Mouse (Mus musculus) cortical plate, adult 2 months (tissue): ENCODE data around the gene Zfand3. TPM values are rescaled to one million over a fixed set of nuclear protein-coding genes. Genes with fewer than 3 reads are reported as not detected.

Source experiments
- H3K27ac ChIP-seq: fragments of 200-500 bp; 2 replicates; pipeline ENCODE4 v1.5.1; 2012; ENCODE audit warnings: low read length, control low read depth, inconsistent platforms; ENCODE audit not compliant: insufficient read depth
- H3K4me1 ChIP-seq: fragments of 200-500 bp; 2 replicates; pipeline ENCODE4 v1.6.1; 2011; ENCODE audit warnings: low read length; ENCODE audit not compliant: control insufficient read depth, insufficient read depth
- H3K4me3 ChIP-seq: fragments of 200-500 bp; 2 replicates; pipeline ENCODE4 v1.5.1; 2011; ENCODE audit warnings: mild to moderate bottlenecking, low read length, control low read depth; ENCODE audit not compliant: insufficient read depth
- CTCF ChIP-seq: fragments of 200-500 bp; IDR thresholded peaks from 2 replicates; pipeline ENCODE4 v1.5.1; 2011; ENCODE audit warnings: mild to moderate bottlenecking, control low read depth, low read length; ENCODE audit not compliant: insufficient read depth; ENCODE audit errors: extremely low read depth
- POLR2A ChIP-seq: fragments of 200-500 bp; IDR thresholded peaks from 2 replicates; pipeline ENCODE4 v1.6.1; 2011; ENCODE audit warnings: mild to moderate bottlenecking, low read length, control low read depth; ENCODE audit not compliant: insufficient read depth; ENCODE audit errors: extremely low read depth
- polyA plus RNA-seq: library from polyadenylated mRNA; depleted of rRNA; stranded (reverse); fragments of >200 nt; gene quantifications from 2 replicates; pipeline ENCODE4 v1.2.3, GENCODE M21; 2012

The Zfand3 gene
- polyA plus RNA-seq, 1 experiment: 102 TPM

DNA sequence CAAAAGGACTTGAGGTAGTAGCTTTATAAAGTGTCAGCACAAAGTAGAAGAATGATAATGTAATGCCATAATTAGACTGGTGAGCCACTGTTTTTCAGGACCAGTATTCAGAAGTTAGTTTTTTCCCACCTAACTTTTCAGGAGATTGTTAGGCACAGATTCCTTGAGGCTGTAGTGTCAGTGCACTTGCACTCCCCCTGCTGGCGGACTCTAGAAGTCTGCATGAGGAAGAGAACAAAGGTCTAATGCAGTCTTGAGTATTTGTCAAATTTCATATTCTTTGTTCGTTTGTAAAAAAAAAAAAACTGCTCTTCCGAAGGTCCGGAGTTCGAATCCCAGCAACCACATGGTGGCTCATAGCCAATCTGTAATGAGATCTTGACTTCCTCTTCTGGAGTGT lies 20.1 kb downstream of the Zfand3 start:
- no peak for TF ChIP-seq POLR2A
- peak; percentile 76 for TF ChIP-seq CTCF
- H3K27ac ChIP-seq: no peak overlapping the region
- peaks cover 9% of the 10 kb centered on the region for H3K4me1 ChIP-seq
- no peak overlapping the region for H3K4me3 ChIP-seq

DNA sequence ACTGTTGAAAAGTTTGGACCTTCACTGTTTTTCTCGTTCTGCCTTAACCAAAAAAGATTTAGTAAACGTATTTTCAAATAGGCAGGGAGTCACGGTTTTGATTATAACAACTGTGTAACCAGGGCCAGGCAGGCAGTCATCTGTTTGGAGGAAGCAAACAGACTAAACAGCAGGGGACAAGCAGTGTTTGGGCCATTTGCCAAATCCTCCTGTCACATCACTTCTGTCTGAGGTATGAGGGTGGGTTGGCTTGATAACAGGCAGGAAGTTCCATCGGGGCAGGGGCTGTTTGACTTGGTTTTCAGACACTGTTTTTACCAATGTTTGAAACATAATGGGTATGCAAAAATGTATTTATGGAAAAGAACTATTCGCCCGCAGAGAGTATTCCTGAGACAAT lies 22.1 kb downstream of the Zfand3 start:
- TF ChIP-seq POLR2A (no peak), CTCF (no peak)
- Histone ChIP-seq H3K4me1 (peaks cover 8% of the 10 kb centered on the region), H3K4me3 (no peak overlapping the region), H3K27ac (no peak overlapping the region)

DNA sequence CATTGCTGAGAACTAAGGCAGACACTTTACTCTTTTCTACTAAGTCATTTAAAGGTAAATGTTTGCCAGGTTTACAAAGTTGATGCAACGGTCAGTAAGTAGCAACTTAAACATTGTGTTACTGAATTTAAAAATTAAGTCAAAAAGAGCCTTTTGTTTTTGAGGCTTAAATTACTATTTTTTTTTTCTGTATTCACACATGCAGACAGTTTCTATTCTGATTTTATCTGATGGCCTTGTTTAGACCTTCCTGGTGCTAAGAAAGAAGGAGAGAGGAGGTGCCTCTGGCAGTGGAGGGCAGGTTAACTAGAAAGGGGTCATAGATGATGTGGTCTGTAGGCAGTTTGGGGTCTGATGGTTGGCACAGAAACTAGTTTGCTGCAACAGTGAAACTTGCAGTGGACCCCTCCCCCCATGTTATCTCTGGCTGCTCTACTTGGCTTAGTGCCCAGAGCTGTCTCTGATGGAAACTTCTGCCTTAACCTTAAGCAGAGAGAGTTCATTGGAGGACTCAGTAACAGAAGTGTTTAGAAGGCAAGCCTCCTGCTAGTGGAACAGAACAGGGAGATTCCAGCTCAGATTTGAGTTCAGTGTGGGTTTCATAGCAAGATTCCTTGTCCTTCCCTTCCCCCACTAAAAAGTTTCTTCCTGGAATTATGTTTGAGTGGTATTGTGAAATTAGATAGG lies 23.0 kb downstream of the Zfand3 start:
- no peak overlapping the region for H3K27ac ChIP-seq
- TF ChIP-seq POLR2A (no peak), CTCF (no peak)
- H3K4me3 ChIP-seq: no peak overlapping the region
- H3K4me1 ChIP-seq: peaks cover 8% of the 10 kb centered on the region

DNA sequence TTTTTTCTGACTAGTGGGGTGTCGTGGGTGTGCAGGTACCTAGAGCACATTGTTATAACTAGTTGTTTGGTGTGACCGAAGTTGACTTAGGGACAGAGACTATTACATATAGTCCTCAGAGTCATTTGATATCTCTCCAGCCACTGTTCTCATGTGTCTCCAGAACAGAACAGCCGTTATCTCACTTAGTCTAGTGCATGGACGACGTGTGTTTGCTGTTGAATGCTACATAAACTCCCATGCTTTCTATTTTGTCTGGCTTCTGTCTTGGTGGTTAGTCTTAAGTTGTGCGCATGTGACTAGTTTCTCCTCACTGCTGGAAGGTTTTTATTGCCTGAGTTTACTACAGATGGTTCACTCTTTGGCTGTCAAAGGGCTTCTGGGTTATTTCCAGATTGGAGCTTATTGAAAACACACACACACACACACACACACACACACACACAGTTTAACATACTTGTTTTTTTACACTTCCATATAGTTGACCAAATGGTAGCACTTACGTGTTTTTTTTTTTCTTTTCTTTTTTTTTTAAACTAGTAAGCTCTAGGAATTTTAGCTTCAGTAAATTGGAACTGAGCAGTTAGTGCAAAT lies 25.2 kb downstream of the Zfand3 start:
- TF ChIP-seq CTCF: no peak
- TF ChIP-seq POLR2A: no peak
- peaks cover 8% of the 10 kb centered on the region for H3K4me1 ChIP-seq
- H3K27ac ChIP-seq: no peak overlapping the region
- no peak overlapping the region for H3K4me3 ChIP-seq

DNA sequence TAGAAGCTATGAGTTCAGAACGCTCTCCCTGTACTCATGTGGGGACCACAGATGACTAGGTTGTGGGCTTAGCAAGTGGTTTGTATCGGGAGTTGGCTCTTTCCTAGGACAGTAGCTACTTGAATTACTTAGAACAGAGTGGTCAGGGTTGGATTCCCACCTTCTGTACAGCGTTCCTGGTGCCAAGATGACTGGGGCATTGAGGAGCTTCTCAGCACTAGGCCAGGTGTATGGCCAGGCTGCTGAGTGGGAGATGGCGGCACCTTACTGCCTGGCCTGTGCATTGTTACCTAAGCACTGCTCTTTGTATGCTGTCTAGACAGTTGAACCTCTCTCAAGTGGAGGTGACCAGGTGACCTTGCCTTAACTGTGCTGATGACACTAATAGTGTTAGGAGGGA lies 28.3 kb downstream of the Zfand3 start:
- no peak overlapping the region for H3K4me3 ChIP-seq
- TF ChIP-seq CTCF (no peak), POLR2A (no peak)

DNA sequence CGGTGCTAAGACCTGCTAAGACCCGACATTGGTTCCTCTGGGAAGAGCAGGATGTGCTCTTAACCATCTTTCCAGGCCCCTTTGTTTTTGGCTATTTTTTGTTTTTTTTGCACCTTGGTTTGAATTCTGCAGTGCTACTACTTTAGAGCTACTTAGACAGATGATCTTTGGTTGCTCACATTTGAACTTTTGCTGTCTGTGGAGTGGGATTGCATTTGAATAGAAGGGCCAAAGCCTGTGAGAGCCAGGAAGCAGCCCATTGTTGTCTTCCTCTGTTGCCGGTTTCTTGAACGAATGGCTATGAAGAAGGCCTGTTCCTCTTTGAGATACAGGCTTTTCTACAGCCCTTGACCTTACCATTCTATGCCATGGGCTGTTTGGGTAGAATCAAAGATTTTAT lies 29.5 kb downstream of the Zfand3 start:
- H3K4me1 ChIP-seq: peaks cover 2% of the 10 kb centered on the region; the same call in 1 of the 2 replicates
- TF ChIP-seq POLR2A (no peak), CTCF (no peak)
- no peak overlapping the region for H3K27ac ChIP-seq
- H3K4me3 ChIP-seq: no peak overlapping the region

More for the DNA sequence above, 28.3 kb downstream of the Zfand3 start:
- H3K4me1 ChIP-seq: peaks cover 2% of the 10 kb centered on the region; the same call in 1 of the 2 replicates
- H3K27ac ChIP-seq: no peak overlapping the region

DNA sequence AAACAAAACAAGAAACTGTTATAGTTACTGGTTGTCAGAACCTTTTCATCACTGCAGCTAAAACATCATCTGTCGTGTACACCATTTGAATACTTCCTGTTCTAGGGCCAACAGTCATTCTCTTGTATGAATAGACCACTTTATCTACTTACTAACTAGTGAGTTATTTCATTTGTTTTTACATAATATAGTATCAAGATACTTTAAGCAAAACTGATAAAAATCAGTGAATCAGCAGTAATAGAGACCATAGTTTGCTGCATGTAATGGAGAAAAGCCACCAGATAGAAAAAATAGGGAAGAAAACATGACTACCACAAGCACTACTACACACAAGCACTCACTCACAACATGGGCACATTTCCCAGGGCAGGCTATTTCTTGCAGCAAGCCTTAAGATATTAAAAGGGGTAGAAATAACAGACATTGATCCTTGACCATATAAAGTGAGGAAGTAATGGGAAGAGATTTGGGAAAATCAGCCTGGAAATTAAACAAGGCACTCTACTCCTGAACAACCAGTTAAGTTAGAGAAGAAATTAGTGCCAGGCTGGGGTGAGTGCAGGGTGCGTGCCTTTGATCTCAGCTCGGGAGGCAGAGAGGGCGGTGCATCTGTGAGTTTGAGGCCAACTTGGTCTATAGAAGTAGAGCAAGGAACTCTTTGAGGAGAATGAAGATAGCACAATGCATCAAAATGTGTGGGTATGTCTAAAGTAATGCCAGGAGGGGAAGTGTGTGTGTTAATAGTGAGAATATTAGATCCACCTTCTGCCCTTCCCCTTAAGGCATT lies 30.9 kb downstream of the Zfand3 start:
- TF ChIP-seq POLR2A (no peak), CTCF (no peak)
- Histone ChIP-seq H3K4me3 (no peak overlapping the region), H3K27ac (no peak overlapping the region), H3K4me1 (0 out of 2 replicates have a peak, but pooled peaks cover 2% of the 10 kb centered on the region)

DNA sequence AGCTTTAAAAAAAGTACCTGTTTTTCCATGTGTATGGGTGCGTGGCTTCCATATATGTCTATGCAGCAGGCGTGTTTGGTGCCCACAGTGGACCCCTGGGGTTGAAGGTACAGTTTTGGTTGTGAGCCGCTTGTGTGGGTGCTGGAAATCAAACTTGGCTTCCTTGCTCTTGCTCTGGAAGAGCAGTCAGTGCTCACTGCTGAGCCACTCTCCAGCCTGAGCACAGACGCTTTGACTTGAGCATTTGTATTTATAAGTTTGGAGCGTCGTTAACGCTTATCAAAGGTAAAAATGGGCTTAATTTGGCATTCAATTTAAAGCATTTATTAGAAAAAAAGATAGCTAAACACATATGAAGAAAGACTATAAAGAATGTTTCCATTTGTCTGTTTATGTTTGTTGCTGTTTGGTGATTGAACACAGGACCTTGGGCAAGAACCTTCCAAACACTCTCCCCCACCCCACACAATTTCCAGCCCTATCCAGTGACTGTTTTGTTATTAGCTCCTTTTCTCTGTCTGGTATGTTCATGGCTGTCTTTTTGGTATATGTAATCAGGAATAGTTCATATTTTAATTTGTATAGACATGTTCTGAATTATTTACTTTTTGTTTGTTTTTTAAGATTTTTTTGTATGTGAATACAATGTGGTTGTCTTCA lies 38.8 kb downstream of the Zfand3 start:
- peaks cover 4% of the 10 kb centered on the region; the same call in 1 of the 2 replicates for H3K4me1 ChIP-seq
- TF ChIP-seq POLR2A (no peak), CTCF (no peak)
- no peak overlapping the region for H3K4me3 ChIP-seq
- H3K27ac ChIP-seq: no peak overlapping the region

DNA sequence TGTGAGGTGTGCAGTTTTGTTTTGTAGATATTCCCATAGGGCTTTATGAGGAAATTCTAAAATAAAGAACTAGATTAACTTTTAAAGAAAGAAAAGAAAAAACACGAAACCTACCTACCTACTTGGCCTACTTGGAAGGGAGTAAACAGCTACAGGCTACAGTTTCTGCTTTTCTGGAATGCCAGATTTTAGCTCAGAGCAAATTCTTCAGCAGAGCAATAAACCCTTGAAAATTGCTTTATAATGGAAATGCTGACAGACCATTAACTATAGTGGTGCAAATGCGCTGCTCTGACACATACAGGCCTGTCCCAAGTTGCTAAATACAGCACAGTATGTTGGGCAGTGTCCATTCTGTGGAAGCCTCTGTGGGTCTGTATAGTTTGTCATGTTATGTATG lies 40.6 kb downstream of the Zfand3 start:
- Histone ChIP-seq H3K4me1 (peaks cover 6% of the 10 kb centered on the region), H3K27ac (no peak overlapping the region), H3K4me3 (no peak overlapping the region)
- no peak for TF ChIP-seq POLR2A
- no peak for TF ChIP-seq CTCF
